Mouse (Mus musculus) stomach, embryonic 14.5 days (tissue): ENCODE data around the gene Coa5. TPM values are rescaled to one million over a fixed set of nuclear protein-coding genes. Genes with fewer than 3 reads are reported as not detected.

Source experiments
- ATAC-seq: fragments of 200-750 bp; cut with Nextera tagmentation; 2 replicates; pipeline ENCODE4 v1.8.0; 2017; ENCODE audit warnings: low read depth, moderate TSS enrichment; ENCODE audit not compliant: insufficient number of reproducible peaks, insufficient read depth, low FRiP score
- H3K27ac ChIP-seq: fragments of 300-500 bp; sonication (generic); 2 replicates; pipeline ENCODE4 v1.5.1; 2014; ENCODE audit warnings: mild to moderate bottlenecking, low read length, moderate library complexity, mixed read lengths
- H3K27me3 ChIP-seq: fragments of 300-500 bp; sonication (generic); 2 replicates; pipeline ENCODE4 v1.6.1; 2014; ENCODE audit warnings: low read length, control low read depth, mixed read lengths; ENCODE audit not compliant: control insufficient read depth, insufficient read depth
- H3K36me3 ChIP-seq: fragments of 300-500 bp; sonication (generic); 2 replicates; pipeline ENCODE4 v1.6.1; 2014; ENCODE audit warnings: mild to moderate bottlenecking, control low read depth, low read length, moderate library complexity, mixed read lengths; ENCODE audit not compliant: control insufficient read depth, insufficient read depth
- H3K4me1 ChIP-seq: fragments of 300-500 bp; sonication (generic); 2 replicates; pipeline ENCODE4 v1.6.1; 2014; ENCODE audit warnings: low read length, control low read depth, mixed read lengths; ENCODE audit not compliant: control insufficient read depth, insufficient read depth
- H3K4me2 ChIP-seq: fragments of 300-500 bp; sonication (generic); replicated peaks from 2 replicates; pipeline ENCODE4 v1.6.1; 2014; ENCODE audit warnings: low read depth, low read length, control low read depth
- H3K4me3 ChIP-seq: fragments of 300-500 bp; sonication (generic); 2 replicates; pipeline ENCODE4 v1.5.1; 2014; ENCODE audit warnings: low read depth, low read length, control low read depth
- H3K9ac ChIP-seq: fragments of 300-500 bp; sonication (generic); replicated peaks from 2 replicates; pipeline ENCODE4 v1.6.1; 2014; ENCODE audit warnings: low read depth, mild to moderate bottlenecking, control low read depth, low read length, moderate library complexity, mixed read lengths
- H3K9me3 ChIP-seq: fragments of 300-500 bp; sonication (generic); 2 replicates; pipeline ENCODE4 v1.6.1; 2016; ENCODE audit warnings: low read depth, low read length, control low read depth; ENCODE audit not compliant: control insufficient read depth
- WGBS: fragments of 180-500 bp; shearing (Covaris S2); extraction: QIAGEN DNeasy Blood & Tissue Kit; methylation state at CpG from one replicate; pipeline ENCODE4 v1.1.7; 2014; 5-methylcytosine and 5-hydroxymethylcytosine counted together
- polyA plus RNA-seq: library from polyadenylated mRNA; unstranded; fragments of >200 nt; fragmentation: Nextera tagmentation; extraction: Ambion mirVana; gene quantifications from 2 replicates; pipeline ENCODE4 v1.2.1, GENCODE M21; 2014

Gene Coa5
- polyA plus RNA-seq, 1 experiment from 2014 or later, result 45.7 TPM

- 87% methylated on average over 7 of the region's 7 CpGs for WGBS
- no peak for ATAC-seq
Measured at GRCm38 (mm10) chr1:37368768-37369385, 61.0 kb downstream of the Coa5 start.

GRCm38 (mm10) chr1:37368125-37368524 lies 61.8 kb downstream of the Coa5 start:
- no peak overlapping the region for H3K9ac ChIP-seq
- no peaks in the 10 kb centered on the region for H3K27me3 ChIP-seq
- no peak overlapping the region for H3K27ac ChIP-seq
- peaks cover 11% of the 10 kb centered on the region; the same call in 1 of the 2 replicates for H3K36me3 ChIP-seq
- no peaks in the 10 kb centered on the region for H3K4me1 ChIP-seq
- H3K4me3 ChIP-seq, result no peak overlapping the region
- 93% methylated on average over 10 of the region's 10 CpGs for WGBS
- no peaks in the 10 kb centered on the region for H3K9me3 ChIP-seq
- H3K4me2 ChIP-seq, result no peak overlapping the region
- ATAC-seq, result no peak

More at GRCm38 (mm10) chr1:37368768-37369385, 61.0 kb downstream of the Coa5 start:
- Histone ChIP-seq H3K4me3 (no peak overlapping the region), H3K9ac (no peak overlapping the region), H3K4me2 (no peak overlapping the region), H3K27me3 (no peaks in the 10 kb centered on the region), H3K36me3 (peaks cover 11% of the 10 kb centered on the region; the same call in 1 of the 2 replicates), H3K4me1 (no peaks in the 10 kb centered on the region), H3K9me3 (no peaks in the 10 kb centered on the region), H3K27ac (no peak overlapping the region)

Other genes starting within 250 kb of the Coa5 start
- gene Cnga3, start 215.7 kb downstream of the Coa5 start, polyA plus RNA-seq, result 0.75 and 0.88 TPM in 2 replicates
- gene Inpp4a, start 130.2 kb downstream of the Coa5 start, polyA plus RNA-seq, result 19.5 and 20.8 TPM in 2 replicates
- 139 and 151 TPM in 2 replicates for gene Unc50, start within 50 bp of the Coa5 start, polyA plus RNA-seq
- 16.4 and 18.6 TPM in 2 replicates for gene Mgat4a, start 110.9 kb upstream of the Coa5 start, polyA plus RNA-seq